Mouse (Mus musculus) neural tube, embryonic 14.5 days (tissue): Measurements from ENCODE around the gene Bmp8b. TPM values are rescaled to one million over a fixed set of nuclear protein-coding genes. Genes with fewer than 3 reads are reported as not detected.
A peak's percentile ranks its signal among the peaks of the same experiment; 100 is the strongest.
"Not testable (repeated sequence)": the region's sequence is repeated elsewhere in the genome, so short reads cannot be mapped to it uniquely, and the experiment has no call there.

Experiments used
- ATAC-seq: fragments of 200-750 bp; cut with Nextera tagmentation; 2 replicates; pipeline ENCODE4 v1.8.0; 2017; ENCODE audit warnings: low read depth, mild to moderate bottlenecking, moderate TSS enrichment, moderate library complexity
- H3K27ac ChIP-seq: fragments of 300-500 bp; sonication (generic); 2 replicates; pipeline ENCODE4 v1.5.1; 2014; ENCODE audit warnings: low read depth, mild to moderate bottlenecking, control low read depth, low read length, moderate library complexity, mixed read lengths
- H3K27me3 ChIP-seq: fragments of 300-500 bp; sonication (generic); 2 replicates; pipeline ENCODE4 v1.6.1; 2014; ENCODE audit warnings: low read length; ENCODE audit not compliant: control insufficient read depth, insufficient read depth
- H3K36me3 ChIP-seq: fragments of 300-500 bp; sonication (generic); 2 replicates; pipeline ENCODE4 v1.6.1; 2014; ENCODE audit warnings: low read length, mixed read lengths; ENCODE audit not compliant: control insufficient read depth, insufficient read depth
- H3K4me1 ChIP-seq: fragments of 300-500 bp; sonication (generic); 2 replicates; pipeline ENCODE4 v1.6.1; 2014; ENCODE audit warnings: low read length; ENCODE audit not compliant: control insufficient read depth, insufficient read depth
- H3K4me2 ChIP-seq: fragments of 300-500 bp; sonication (generic); 2 replicates; pipeline ENCODE4 v1.6.1; 2014; ENCODE audit warnings: mild to moderate bottlenecking, low read depth, low read length, control low read depth
- H3K4me3 ChIP-seq: fragments of 300-500 bp; sonication (generic); 2 replicates; pipeline ENCODE4 v1.5.1; 2014; ENCODE audit warnings: low read depth, low read length, control low read depth, mixed read lengths
- H3K9ac ChIP-seq: fragments of 300-500 bp; sonication (generic); replicated peaks from 2 replicates; pipeline ENCODE4 v1.6.1; 2014; ENCODE audit warnings: low read depth, mild to moderate bottlenecking, control low read depth, low read length, mixed read lengths
- H3K9me3 ChIP-seq: fragments of 300-500 bp; sonication (generic); 2 replicates; pipeline ENCODE4 v1.6.1; 2016; ENCODE audit warnings: low read length; ENCODE audit not compliant: control insufficient read depth
- WGBS: fragments of 180-500 bp; shearing (Covaris S2); extraction: QIAGEN DNeasy Blood & Tissue Kit; methylation state at CpG from one replicate; pipeline ENCODE4 v1.1.7; 2014; 5-methylcytosine and 5-hydroxymethylcytosine counted together
- polyA plus RNA-seq: library from polyadenylated mRNA; unstranded; fragments of >200 nt; fragmentation: Nextera tagmentation; extraction: Ambion mirVana; gene quantifications from 2 replicates; pipeline ENCODE4 v1.2.1, GENCODE M21; 2014

The Bmp8b gene
- polyA plus RNA-seq, 1 experiment from 2014 or later, result 0.25 TPM

DNA sequence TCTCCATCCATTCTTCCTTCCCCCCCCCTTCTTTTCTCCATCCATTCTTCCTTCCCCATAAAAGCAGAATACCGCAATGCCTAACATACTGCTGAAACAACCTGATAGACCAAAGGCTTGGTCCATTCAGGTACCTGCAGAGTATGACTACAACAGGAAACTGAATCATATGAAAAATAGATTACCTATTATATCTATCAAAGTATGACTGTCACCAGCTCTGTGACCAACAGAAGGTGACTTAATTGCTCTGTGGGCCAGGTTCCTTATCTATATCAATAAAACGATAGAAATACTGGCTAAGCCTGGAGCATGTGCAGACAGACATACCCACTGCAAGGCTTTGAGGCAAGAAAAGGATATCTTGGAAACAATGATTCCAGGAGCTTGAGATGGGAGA is 50.5 kb downstream of the Bmp8b start:
- 82% methylated on average over 2 of the region's 2 CpGs for WGBS
- Histone ChIP-seq H3K27me3 (no peaks in the 10 kb centered on the region), H3K36me3 (no peaks in the 10 kb centered on the region), H3K27ac (no peak overlapping the region), H3K9me3 (no peaks in the 10 kb centered on the region), H3K4me1 (no peaks in the 10 kb centered on the region), H3K4me3 (no peak overlapping the region), H3K9ac (no peak overlapping the region), H3K4me2 (no peak overlapping the region)
- ATAC-seq, result no peak

DNA sequence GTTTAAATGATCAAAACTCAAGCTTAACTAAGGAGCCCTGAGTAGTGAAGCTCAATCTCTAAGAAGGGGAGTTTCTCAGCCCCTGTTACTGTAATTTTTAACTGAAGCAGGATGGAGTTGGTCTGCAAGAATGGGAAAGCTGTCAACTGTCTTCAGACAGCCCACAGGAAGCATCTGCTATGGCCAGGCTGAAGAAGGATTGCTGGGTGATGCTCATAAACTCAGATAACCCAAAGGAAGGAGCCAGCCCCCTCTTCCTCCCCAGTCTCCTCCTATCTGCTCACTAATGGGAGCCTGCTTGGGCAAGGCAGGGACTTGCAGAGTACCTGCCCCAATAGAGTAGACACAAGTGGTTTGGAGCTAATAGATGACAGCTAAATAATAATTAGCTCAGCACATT is 50.9 kb downstream of the Bmp8b start:
- H3K4me2 ChIP-seq, result no peak overlapping the region
- H3K27me3 ChIP-seq, result no peaks in the 10 kb centered on the region
- H3K36me3 ChIP-seq, result no peaks in the 10 kb centered on the region
- H3K4me1 ChIP-seq, result no peaks in the 10 kb centered on the region
- ATAC-seq, result no peak
- no peak overlapping the region for H3K9ac ChIP-seq
- no peak overlapping the region for H3K4me3 ChIP-seq
- no peak overlapping the region for H3K27ac ChIP-seq
- no peaks in the 10 kb centered on the region for H3K9me3 ChIP-seq

DNA sequence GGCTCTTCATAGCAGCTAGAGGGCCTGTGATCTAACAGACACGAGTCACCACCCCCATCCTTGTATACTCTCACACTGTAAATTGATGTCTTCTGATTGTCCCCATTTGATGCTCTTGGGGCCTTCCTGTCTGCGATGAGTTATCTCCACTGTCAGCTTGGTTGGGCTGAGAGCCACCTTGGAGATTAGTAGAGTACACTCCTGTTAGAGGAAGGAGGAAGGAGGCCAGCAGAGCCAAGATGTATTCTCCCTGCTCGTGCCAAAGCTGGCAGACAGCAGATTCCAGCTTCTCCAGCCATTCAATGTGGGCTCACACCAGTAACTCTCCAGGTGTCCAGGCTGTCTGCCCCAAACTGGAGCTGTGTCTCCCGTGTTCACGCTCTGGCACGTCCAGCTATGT is 55.6 kb downstream of the Bmp8b start:
- no peaks in the 10 kb centered on the region for H3K36me3 ChIP-seq
- no peak overlapping the region for H3K4me2 ChIP-seq
- no peak overlapping the region for H3K27ac ChIP-seq
- H3K9ac ChIP-seq, result no peak overlapping the region
- no peak overlapping the region for H3K4me3 ChIP-seq
- no peak for ATAC-seq
- H3K9me3 ChIP-seq, result no peaks in the 10 kb centered on the region
- no peaks in the 10 kb centered on the region for H3K27me3 ChIP-seq
- H3K4me1 ChIP-seq, result no peaks in the 10 kb centered on the region
- WGBS, result 82% methylated on average over 6 of the region's 6 CpGs

DNA sequence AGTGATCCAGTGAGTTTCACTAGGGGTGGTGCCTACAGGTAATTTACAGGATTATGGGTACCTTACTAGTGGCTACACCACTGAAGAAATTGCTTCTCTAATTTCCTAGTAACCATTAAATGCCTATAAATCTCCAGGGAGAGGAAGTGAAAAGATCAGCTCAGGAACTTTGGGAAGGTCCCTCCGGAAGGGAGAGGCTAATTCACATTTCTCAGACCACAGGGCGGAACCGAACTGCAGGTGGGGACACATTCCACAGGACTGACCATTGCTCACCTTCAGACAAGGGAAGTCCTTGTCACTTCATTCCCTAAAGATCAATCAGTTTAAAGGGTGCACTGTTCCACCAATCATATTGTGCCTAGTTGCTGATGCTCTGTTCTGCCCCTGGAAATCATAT is 56.3 kb downstream of the Bmp8b start:
- not testable (repeated sequence) for H3K9ac ChIP-seq, ATAC-seq, H3K4me2 ChIP-seq, H3K4me1 ChIP-seq, H3K27ac ChIP-seq, H3K27me3 ChIP-seq, H3K36me3 ChIP-seq, H3K9me3 ChIP-seq, H3K4me3 ChIP-seq
- 70% methylated on average over 3 of the region's 3 CpGs for WGBS

DNA sequence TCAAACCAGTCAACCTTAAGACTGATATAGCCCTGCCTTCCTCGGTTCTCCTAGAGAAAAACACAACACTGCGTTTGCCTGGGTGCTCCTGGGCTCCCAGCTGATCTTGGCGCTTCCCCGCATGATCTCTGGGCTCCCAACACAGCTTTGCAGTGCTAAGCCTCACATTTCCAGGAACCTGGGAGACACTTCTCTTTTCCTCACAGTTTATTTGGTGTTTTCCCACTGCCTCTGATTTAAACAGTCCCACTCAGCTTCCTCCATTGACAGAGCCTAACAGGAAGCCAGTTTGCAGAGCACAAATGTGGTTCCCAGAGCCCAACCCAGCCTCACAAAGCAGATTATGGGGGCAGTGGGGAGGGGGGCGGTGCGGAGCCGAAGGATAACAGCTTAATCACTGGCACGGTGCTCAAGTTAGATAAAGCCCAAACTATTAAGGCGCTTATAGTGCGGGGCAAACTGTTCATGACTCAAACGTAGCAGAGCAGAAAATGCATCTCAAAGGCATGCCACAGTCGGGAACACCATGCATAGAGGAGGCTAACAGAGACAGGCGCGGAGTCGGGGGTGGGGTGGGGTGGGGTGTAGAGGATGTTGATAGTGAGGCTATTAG is 57.4 kb downstream of the Bmp8b start:
- no peaks in the 10 kb centered on the region for H3K27me3 ChIP-seq
- ATAC-seq, result no peak
- H3K27ac ChIP-seq, result no peak overlapping the region

DNA sequence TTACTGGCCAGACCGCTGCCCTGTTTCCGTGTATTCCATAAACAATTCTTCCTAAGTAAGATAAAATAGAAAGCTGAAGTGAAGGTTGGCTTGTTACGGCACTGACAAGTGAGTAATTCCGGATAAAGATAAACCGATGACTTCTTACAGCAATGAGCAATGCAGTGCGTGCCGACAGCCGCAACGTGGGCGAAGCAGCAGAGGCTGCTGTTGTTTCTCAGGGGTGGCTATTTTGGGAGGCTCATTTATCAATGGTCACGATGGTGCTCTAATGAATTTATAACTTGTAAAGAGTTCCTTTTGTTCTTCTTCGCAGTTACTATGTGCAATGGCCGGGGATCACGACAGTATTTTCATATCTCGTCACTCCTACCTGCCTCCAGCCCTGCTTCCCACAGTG is 59.2 kb downstream of the Bmp8b start:
- no peaks in the 10 kb centered on the region for H3K27me3 ChIP-seq

More for the DNA sequence above, 57.4 kb downstream of the Bmp8b start:
- Histone ChIP-seq H3K36me3 (no peaks in the 10 kb centered on the region), H3K4me1 (no peaks in the 10 kb centered on the region), H3K4me2 (peak overlapping the region; percentile 27; the same call in 1 of the 2 replicates), H3K4me3 (no peak overlapping the region), H3K9me3 (no peaks in the 10 kb centered on the region), H3K9ac (no peak overlapping the region)
- 14% methylated on average over 15 of the region's 15 CpGs for WGBS

DNA sequence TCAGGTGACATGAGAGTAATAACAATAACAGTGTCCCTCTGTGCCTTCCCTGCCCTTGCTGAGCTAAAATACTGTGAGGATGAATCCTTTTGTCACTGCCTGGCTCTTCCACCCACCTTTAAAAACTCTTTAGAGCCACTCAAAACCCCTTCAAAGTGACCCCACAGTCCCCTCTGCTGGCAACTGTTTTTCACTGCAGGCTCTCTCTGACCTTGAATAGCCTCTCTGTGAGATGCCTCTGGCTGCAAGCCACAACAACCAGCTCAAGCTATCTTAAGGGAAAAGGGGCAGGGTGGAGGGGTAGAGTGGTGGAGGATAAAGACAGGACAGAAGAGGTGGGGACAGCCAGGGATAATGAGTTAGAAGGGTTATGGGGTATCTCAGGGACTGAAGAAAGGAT is 66.8 kb downstream of the Bmp8b start:
- ATAC-seq, result no peak
- Histone ChIP-seq H3K4me2 (no peak overlapping the region), H3K36me3 (no peaks in the 10 kb centered on the region), H3K27ac (no peak overlapping the region), H3K9ac (no peak overlapping the region), H3K9me3 (peaks cover 3% of the 10 kb centered on the region; the same call in 1 of the 2 replicates), H3K4me1 (no peaks in the 10 kb centered on the region), H3K4me3 (no peak overlapping the region), H3K27me3 (no peaks in the 10 kb centered on the region)

More for the DNA sequence above, 59.2 kb downstream of the Bmp8b start:
- no peak for ATAC-seq
- peaks cover 2% of the 10 kb centered on the region; the same call in 1 of the 2 replicates for H3K9me3 ChIP-seq
- H3K4me1 ChIP-seq, result no peaks in the 10 kb centered on the region
- no peak overlapping the region for H3K27ac ChIP-seq
- no peak overlapping the region for H3K4me2 ChIP-seq
- 70% methylated on average over 15 of the region's 15 CpGs for WGBS
- no peak overlapping the region for H3K4me3 ChIP-seq
- no peaks in the 10 kb centered on the region for H3K36me3 ChIP-seq
- no peak overlapping the region for H3K9ac ChIP-seq

Other genes with a start within 250 kb of the Bmp8b start
- 66.5 and 69.7 TPM in 2 replicates for gene Cap1, start 219.1 kb upstream of the Bmp8b start, polyA plus RNA-seq
- 25.5 and 27.8 TPM in 2 replicates for gene Mfsd2a, start 144.0 kb upstream of the Bmp8b start, polyA plus RNA-seq
- 60.9 and 70.8 TPM in 2 replicates for gene Mycl, start 109.5 kb upstream of the Bmp8b start, polyA plus RNA-seq
- gene Trit1, start 88.6 kb upstream of the Bmp8b start, polyA plus RNA-seq, result 25.2 and 27.8 TPM in 2 replicates
- gene Oxct2b, start 11.1 kb downstream of the Bmp8b start, polyA plus RNA-seq, result 0.33 and 0.67 TPM in 2 replicates
- 54.8 and 56.0 TPM in 2 replicates for gene Ppie, start 34.8 kb downstream of the Bmp8b start, polyA plus RNA-seq
- 21.7 and 43.0 TPM in 2 replicates for gene Hpcal4, start 78.1 kb downstream of the Bmp8b start, polyA plus RNA-seq
- 0.22 TPM in 1 of 2 replicates, not detected in the other for gene Nt5c1a, start 96.3 kb downstream of the Bmp8b start, polyA plus RNA-seq
- gene Heyl, start 128.4 kb downstream of the Bmp8b start, polyA plus RNA-seq, result 3.5 and 9.3 TPM in 2 replicates
- gene Pabpc4, start 157.2 kb downstream of the Bmp8b start, polyA plus RNA-seq, result 27.3 and 30.2 TPM in 2 replicates
- gene Oxct2a, start 218.5 kb downstream of the Bmp8b start, polyA plus RNA-seq, result not detected in 2 replicates
- gene Bmp8a, start 238.1 kb downstream of the Bmp8b start, polyA plus RNA-seq, result 0.35 and 0.37 TPM in 2 replicates